Mouse (Mus musculus) megakaryocyte-erythroid progenitor cell, adult 5-6 weeks (primary cell): Measurements from ENCODE around the gene Fbxo6. TPM values are rescaled to one million over a fixed set of nuclear protein-coding genes. Genes with fewer than 3 reads are reported as not detected.
"Not testable (repeated sequence)": the region's sequence is repeated elsewhere in the genome, so short reads cannot be mapped to it uniquely, and the experiment has no call there.

Experiments used
- ATAC-seq: replicated peaks from 2 replicates; pipeline ENCODE4 v1.8.0; 2016; ENCODE audit warnings: mild to moderate bottlenecking, inconsistent platforms; ENCODE audit not compliant: severe bottlenecking, poor library complexity, low FRiP score, low TSS enrichment
- total RNA-seq, 2 experiments: library from RNA; stranded (forward) in 1 of 2; stranded (reverse) in 1 of 2; fragments of 200-1000, 215-1000 nt in 1 of 2; fragments of >200 nt in 1 of 2; fragmentation: Nextera tagmentation in 1 of 2; gene quantifications; 2 replicates each; pipeline ENCODE4 v1.2.3; 2014 to 2017

The Fbxo6 gene
- total RNA-seq, 2 experiments from 2014 or later: 10.5 to 25.6 TPM

GRCm38 (mm10) chr4:148130561-148131413, 21.2 kb downstream of the Fbxo6 start, which contains the start of gene Draxin:
Gene Draxin, minus strand, starts transcription at chr4:148130698.
- ATAC-seq: peak; percentile 40

- ATAC-seq: no peak
Measured at GRCm38 (mm10) chr4:148130133-148130532, 21.8 kb downstream of the Fbxo6 start, which contains the start of gene Mad2l2. Gene Mad2l2, plus strand, starts transcription at chr4:148130384.

GRCm38 (mm10) chr4:148128672-148129071, 23.3 kb downstream of the Fbxo6 start:
- ATAC-seq: no peak

GRCm38 (mm10) chr4:148128241-148128640, 23.7 kb downstream of the Fbxo6 start:
- ATAC-seq: no peak

DNA sequence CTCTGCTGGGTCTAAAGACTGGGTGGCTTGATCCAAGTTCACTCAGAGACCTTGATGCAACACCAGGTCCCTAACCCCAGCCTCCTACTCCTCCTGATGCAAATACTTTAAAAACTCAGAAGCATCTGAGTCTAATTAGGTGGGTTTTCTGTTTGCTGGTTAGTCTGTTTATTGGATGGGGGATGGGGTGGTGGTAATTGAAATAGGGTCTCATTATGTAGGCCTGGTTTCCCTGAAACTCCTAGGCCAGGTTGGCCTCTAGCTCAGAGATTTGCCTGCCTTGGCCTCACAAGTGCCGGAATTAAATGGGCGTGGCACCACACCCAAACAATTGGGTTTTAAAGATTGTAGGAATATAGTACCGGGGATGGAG, 29.3 kb downstream of the Fbxo6 start:
- no peak for ATAC-seq

DNA sequence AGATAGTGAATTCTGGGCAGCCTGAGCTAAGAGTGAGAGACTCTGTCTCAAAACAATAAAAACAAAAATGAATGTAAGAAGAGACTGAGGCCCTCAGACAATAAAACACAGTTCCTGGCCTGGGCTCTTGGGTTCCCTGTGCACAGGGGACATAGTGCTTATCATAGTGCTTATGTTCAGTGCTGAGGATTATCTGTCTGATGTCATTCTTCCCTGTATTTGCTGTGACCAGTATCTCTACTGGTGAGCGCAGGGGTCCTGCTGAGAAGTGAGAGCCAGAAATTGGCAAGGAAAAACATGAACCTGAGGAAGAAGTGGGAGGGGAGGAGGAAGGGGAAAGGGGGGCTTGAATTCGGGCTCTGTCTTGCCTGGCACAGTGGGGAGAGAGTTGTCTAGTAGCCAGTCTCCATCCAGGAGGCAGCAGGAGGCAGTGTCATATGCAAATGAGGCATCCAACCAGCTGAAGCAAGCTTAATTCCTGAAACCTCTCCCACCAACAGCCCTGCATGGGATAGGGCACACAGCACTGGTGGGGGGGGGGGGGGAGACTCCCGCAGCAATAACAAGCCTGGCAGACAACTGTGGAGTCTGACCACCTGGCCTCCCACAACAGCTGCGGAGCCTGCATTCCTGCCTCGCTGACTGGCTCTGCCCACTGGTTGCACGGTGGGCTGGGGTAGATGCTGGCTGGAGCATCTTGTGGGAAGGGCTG, 29.8 kb downstream of the Fbxo6 start:
- no peak for ATAC-seq

DNA sequence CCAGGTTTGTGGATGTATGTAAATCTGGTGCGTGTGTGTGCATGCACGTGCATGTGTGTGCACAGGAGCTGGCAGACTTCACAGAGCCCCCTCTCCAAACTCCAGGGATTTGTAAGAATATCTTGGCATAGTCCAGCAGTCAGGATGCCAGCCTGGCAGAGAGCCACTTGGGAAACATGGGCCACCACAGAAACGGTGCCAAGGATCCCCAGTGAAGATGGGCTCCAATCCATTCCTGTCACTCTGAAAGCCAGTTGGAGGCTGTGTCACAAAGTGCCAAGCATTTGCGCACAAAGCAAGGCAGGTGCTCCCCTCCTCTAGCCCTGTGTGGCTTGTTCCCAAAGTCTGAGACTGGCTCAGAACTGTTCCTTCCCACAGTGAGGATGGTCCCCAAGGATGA, 30.6 kb downstream of the Fbxo6 start:
- ATAC-seq: no peak

DNA sequence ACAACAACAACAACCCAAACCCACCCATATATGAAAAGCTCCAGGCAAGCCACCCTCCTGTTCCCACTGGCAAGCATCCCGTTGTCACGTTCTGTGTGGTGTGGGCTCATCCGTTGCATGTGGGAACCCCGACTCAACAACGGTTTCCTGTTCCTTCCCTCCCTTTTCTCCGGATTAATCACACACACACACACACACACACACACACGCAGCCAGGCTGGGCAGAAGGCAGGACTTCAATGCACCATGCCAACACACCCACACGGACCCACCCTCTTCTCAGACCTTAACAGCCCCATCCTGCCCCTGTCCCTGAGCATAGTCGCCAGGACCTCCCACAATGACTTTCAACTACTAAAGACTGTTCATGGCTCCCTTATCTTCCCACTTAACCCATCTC, 31.4 kb downstream of the Fbxo6 start:
- peak; percentile 38; the same call in 1 of the 2 replicates for ATAC-seq

- not testable (repeated sequence) for ATAC-seq
Measured at GRCm38 (mm10) chr4:148119578-148119977, 32.4 kb downstream of the Fbxo6 start.

- no peak for ATAC-seq
Measured at GRCm38 (mm10) chr4:148117392-148117791, 34.5 kb downstream of the Fbxo6 start.

DNA sequence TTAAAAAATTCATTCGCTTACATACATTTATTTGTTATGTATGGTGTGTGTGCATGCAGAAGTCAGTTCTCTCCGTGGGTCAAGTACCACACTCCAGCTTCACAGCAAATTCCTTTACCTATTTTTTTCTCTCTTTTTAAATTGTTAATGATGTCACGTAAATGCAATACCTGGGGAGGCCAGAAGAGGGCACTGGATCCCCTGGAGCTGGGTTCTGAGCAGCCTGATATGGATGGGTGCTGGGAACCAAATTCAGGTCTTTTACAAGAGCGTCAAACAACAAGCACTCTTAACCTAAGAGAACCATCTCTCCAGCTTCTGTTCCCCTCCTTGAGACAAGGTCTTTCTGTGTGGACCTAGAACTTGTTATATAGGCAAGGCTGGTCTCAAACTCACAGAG, 35.3 kb downstream of the Fbxo6 start:
- ATAC-seq: no peak

- peak; percentile 67; the same call in 1 of the 2 replicates for ATAC-seq
Measured at GRCm38 (mm10) chr4:148115467-148115866, 36.5 kb downstream of the Fbxo6 start.

- ATAC-seq: peak; percentile 90
Measured at GRCm38 (mm10) chr4:148114758-148115391, 37.1 kb downstream of the Fbxo6 start.

GRCm38 (mm10) chr4:148112519-148112918, 39.4 kb downstream of the Fbxo6 start:
- no peak for ATAC-seq

DNA sequence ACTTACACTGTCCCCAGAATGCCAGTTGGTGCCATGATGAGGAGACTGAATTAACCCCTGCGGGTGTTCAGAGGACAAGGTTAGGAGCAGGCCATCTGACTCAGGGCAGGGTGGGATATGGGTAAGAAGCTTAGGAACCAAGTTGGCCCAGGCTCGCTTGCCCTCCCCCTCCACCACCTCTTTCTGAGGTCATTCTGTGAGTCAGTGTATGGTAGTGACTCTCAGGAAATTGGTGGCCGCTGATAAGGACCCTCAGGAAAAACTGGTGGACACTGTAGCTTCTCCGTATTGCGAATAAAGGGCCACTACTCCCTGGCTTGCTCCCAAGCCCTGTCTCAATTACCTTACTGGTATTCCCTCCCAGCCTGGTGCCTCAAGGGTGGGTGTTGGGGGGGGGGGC, 42.7 kb downstream of the Fbxo6 start:
- ATAC-seq: 0 out of 2 replicates have a peak, but pooled peaks have one; percentile 15

DNA sequence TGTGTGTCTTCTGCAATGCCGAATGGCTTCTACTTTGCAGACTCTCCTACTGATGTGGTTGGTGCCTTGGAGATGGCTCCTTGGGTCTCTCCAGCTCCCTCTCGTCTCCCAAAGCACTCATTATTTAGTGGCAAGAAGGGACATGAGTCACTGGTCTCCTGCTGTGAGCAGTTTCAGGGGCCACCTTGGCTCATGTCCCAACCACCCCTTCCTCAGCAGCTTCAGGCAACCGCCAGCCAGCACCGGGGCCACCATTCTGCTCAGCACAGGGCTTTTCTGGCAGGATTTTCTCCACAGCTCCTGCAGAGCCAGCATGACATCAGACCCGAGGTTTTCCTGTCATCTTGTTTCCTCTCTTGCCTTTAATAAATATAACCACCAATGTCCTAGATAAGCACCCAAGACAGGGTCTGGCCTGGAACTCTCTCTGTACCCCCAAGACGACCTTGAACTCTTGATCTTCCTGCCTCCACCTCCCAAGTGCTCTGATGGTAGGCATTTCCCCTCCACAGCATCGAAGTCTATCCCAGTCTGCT, 43.3 kb downstream of the Fbxo6 start:
- ATAC-seq: no peak

DNA sequence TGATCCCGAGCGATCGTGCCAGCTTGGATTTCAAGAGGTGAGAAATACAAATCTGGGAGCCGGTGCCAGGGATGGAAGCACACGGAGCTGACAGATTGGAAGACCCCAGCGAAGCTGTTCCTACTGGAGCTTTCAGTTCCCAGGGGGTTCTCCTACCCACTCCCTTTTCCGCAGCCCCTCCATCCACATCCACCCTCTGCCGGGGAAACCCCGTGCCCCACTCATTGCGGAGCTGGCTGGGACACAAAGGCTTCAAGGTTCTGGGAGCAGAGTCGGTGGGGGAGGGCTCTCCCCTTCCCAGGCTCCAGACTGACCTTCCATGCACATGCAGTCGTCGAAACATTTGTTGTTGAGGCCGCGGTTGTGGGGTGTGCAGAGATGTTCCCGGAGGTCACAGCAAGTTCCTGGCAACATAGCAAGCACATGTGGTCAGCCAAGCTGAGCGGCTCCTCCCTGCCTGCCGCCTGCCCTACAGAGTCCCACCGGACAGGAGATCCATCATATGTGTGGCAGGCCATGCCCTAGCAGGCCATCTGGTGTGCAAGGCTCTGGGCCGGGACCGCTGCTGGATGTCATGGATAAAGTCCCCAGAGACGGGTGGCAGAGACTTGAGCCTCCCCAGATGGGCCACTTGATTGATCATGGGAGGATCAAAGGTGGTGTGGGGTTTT, 44.2 kb downstream of the Fbxo6 start:
- no peak for ATAC-seq

DNA sequence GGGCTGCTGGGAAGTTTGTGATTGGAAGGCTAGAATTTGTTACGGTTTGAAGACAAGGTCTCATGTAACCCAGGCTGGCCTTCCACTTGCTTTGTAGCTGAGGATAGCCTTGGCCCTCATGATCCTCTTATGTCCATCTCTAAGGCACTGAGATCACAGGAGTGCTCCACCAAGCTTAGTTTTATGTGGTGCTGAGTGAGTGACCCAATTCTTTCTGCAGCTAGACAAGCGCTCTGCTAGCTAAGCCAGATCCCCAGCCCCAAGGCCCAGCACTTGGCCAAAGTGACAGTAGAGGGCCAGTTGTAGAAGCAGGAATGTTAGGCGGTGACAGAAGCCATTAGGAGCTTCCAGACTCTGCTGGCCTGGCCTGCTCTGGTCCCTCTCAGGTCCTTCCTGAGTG, 47.8 kb downstream of the Fbxo6 start:
- ATAC-seq: no peak

GRCm38 (mm10) chr4:148101801-148102527, 50.0 kb downstream of the Fbxo6 start:
- ATAC-seq: peak; percentile 87
